Mouse (Mus musculus) large intestine, adult 2 months (tissue): ENCODE measurements around the gene Bnipl. TPM values are rescaled to one million over a fixed set of nuclear protein-coding genes. Genes with fewer than 3 reads are reported as not detected.
A peak's percentile ranks its signal among the peaks of the same experiment; 100 is the strongest.

Experiments
- DNase-seq: peaks from one replicate; pipeline ENCODE4 v3.0.0-alpha.2; 2012; ENCODE audit warnings: low read depth, low spot score
- WGBS: fragments of 180-500 bp; shearing (Covaris S2); methylation state at CpG from one replicate; pipeline ENCODE4 v1.1.7; 2018; 5-methylcytosine and 5-hydroxymethylcytosine counted together
- polyA plus RNA-seq: library from polyadenylated mRNA; depleted of rRNA; stranded (reverse); fragments of >200 nt; gene quantifications from 2 replicates; pipeline ENCODE4 v1.2.3, GENCODE M21; 2012

Bnipl gene
- polyA plus RNA-seq, 1 experiment: 0.24 TPM

GRCm38 (mm10) chr3:95241498-95241897 is 9.5 kb downstream of the Bnipl start, which contains the start of gene Gm128:
Gm128 (minus strand) TSS chr3:95241598.
- WGBS: 77% methylated on average over 7 of the region's 7 CpGs
- DNase-seq: no peak

- WGBS: 55% methylated on average over 17 of the region's 17 CpGs
- no peak for DNase-seq
Observed at GRCm38 (mm10) chr3:95240900-95241299, 10.1 kb downstream of the Bnipl start.

GRCm38 (mm10) chr3:95239971-95240370 is 11.0 kb downstream of the Bnipl start:
- DNase-seq: no peak
- WGBS: 89% methylated on average over 12 of the region's 12 CpGs

- no peak for DNase-seq
- WGBS: 81% methylated on average over 6 of the region's 6 CpGs
Observed at GRCm38 (mm10) chr3:95239022-95239421, 12.0 kb downstream of the Bnipl start.

- 58% methylated on average over 8 of the region's 8 CpGs for WGBS
Observed at GRCm38 (mm10) chr3:95237541-95238099, 13.4 kb downstream of the Bnipl start.

GRCm38 (mm10) chr3:95235386-95236301 is 15.3 kb downstream of the Bnipl start:
- WGBS: 88% methylated on average over 23 of the region's 23 CpGs
- DNase-seq: no peak

More at GRCm38 (mm10) chr3:95237541-95238099, 13.4 kb downstream of the Bnipl start:
- no peak for DNase-seq

GRCm38 (mm10) chr3:95233303-95233980 is 17.6 kb downstream of the Bnipl start:
- no peak for DNase-seq
- WGBS: 84% methylated on average over 16 of the region's 16 CpGs

- WGBS: 46% methylated on average over 7 of the region's 7 CpGs
- DNase-seq: no peak
Observed at GRCm38 (mm10) chr3:95232771-95233170, 18.2 kb downstream of the Bnipl start.

- DNase-seq: no peak
- 51% methylated on average over 13 of the region's 13 CpGs for WGBS
Observed at GRCm38 (mm10) chr3:95231298-95232221, 19.4 kb downstream of the Bnipl start, which contains the start of gene Mllt11. Mllt11 (minus strand) TSS chr3:95232171.

- no peak for DNase-seq
- WGBS: 14% methylated on average over 8 of the region's 8 CpGs
Observed at GRCm38 (mm10) chr3:95230495-95231297, 20.3 kb downstream of the Bnipl start.

- peak; percentile 78 for DNase-seq
- under 1% methylated on average over 13 of the region's 13 CpGs for WGBS
Observed at GRCm38 (mm10) chr3:95229781-95230494, 21.1 kb downstream of the Bnipl start.

- no peak for DNase-seq
- under 1% methylated on average over 43 of the region's 43 CpGs for WGBS
Observed at GRCm38 (mm10) chr3:95228894-95229780, 21.9 kb downstream of the Bnipl start.

GRCm38 (mm10) chr3:95228148-95228893 is 22.7 kb downstream of the Bnipl start, which contains the start of gene Cdc42se1:
Cdc42se1 (plus strand) TSS chr3:95228732.
- WGBS: under 1% methylated on average over 63 of the region's 64 CpGs

GRCm38 (mm10) chr3:95227214-95227613 is 23.8 kb downstream of the Bnipl start:
- DNase-seq: no peak
- WGBS: 16% methylated on average over 1 of the region's 1 CpGs

More at GRCm38 (mm10) chr3:95228148-95228893, 22.7 kb downstream of the Bnipl start, which contains the start of gene Cdc42se1:
- no peak for DNase-seq

GRCm38 (mm10) chr3:95224295-95224694 is 26.7 kb downstream of the Bnipl start:
- whole genome bisulfite sequencing: 31% methylated on average over 6 of the region's 6 CpGs
- DNase-seq: no peak

GRCm38 (mm10) chr3:95223041-95223440 is 28.0 kb downstream of the Bnipl start:
- DNase-seq: no peak
- WGBS: 61% methylated on average over 2 of the region's 2 CpGs
